Mouse (Mus musculus) layer of hippocampus, adult 2 months (tissue): ENCODE data around the gene Eif4a1. TPM values are rescaled to one million over a fixed set of nuclear protein-coding genes. Genes with fewer than 3 reads are reported as not detected.
A peak's percentile ranks its signal among the peaks of the same experiment; 100 is the strongest.

Experiments
- DNase-seq, 2 experiments: peaks; one replicate each; pipeline ENCODE4 v3.0.0; 2022; ENCODE audit warnings: low spot score in 2 of 2
- H3K27ac ChIP-seq: fragments of 200-600 bp; 2 replicates; pipeline ENCODE4 v1.8.1; 2022
- H3K4me3 ChIP-seq: fragments of 200-600 bp; 2 replicates; pipeline ENCODE4 v1.8.1; 2022; ENCODE audit warnings: mild to moderate bottlenecking
- CTCF ChIP-seq: fragments of 200-600 bp; conservative IDR thresholded peaks from 2 replicates; pipeline ENCODE4 v1.8.1; 2022; ENCODE audit warnings: antibody characterized with exemption, mild to moderate bottlenecking, moderate library complexity
- total RNA-seq, 2 experiments: library from RNA; stranded (reverse); gene quantifications; 2 replicates each; pipeline ENCODE4 v1.2.3; 2021

Eif4a1 gene
- total RNA-seq, 2 experiments from 2014 or later = 342 to 344 TPM

- H3K4me3 ChIP-seq = peak within 1 kb of the TSS; percentile 82
- DNase-seq = peak; percentile 97 to 98
- H3K27ac ChIP-seq = peak within 1 kb of the TSS; percentile 95
- TF ChIP-seq CTCF = no peak
Observed at GRCm38 (mm10) chr11:69681314-69682208, 9.3 kb upstream of the Eif4a1 start, which contains the start of gene Senp3. Gene Senp3 (minus strand): TSS chr11:69682084.

GRCm38 (mm10) chr11:69680136-69680855 lies 8.1 kb upstream of the Eif4a1 start:
- no peak for TF ChIP-seq CTCF

GRCm38 (mm10) chr11:69679144-69679543 lies 6.9 kb upstream of the Eif4a1 start:
- TF ChIP-seq CTCF = no peak
- Histone ChIP-seq H3K27ac (no peak overlapping the region), H3K4me3 (no peak overlapping the region)
- DNase-seq = no peak

More at GRCm38 (mm10) chr11:69680136-69680855, 8.1 kb upstream of the Eif4a1 start:
- no peak for DNase-seq
- no peak overlapping the region for H3K27ac ChIP-seq
- H3K4me3 ChIP-seq = peak overlapping the region; percentile 82; the same call in 1 of the 2 replicates

GRCm38 (mm10) chr11:69671726-69672124 lies 498 bp downstream of the Eif4a1 start:
- Histone ChIP-seq H3K4me3 (peak overlapping the region; percentile 94), H3K27ac (peak overlapping the region; percentile 100)
- peak; percentile 28; the same call in 1 of the 2 replicates for TF ChIP-seq CTCF
- no peak for DNase-seq

- H3K4me3 ChIP-seq = peak overlapping the region; percentile 94
- DNase-seq = peak; percentile 94 to 96
- no peak for TF ChIP-seq CTCF
- H3K27ac ChIP-seq = peak overlapping the region; percentile 100
Observed at GRCm38 (mm10) chr11:69670786-69671725, 1.2 kb downstream of the Eif4a1 start.

- no peak for TF ChIP-seq CTCF
- DNase-seq = no peak
- no peak overlapping the region for H3K27ac ChIP-seq
- H3K4me3 ChIP-seq = no peak overlapping the region
Observed at GRCm38 (mm10) chr11:69666665-69667005, 5.6 kb downstream of the Eif4a1 start.

GRCm38 (mm10) chr11:69665961-69666664 lies 6.1 kb downstream of the Eif4a1 start, which contains the start of gene Cd68:
Gene Cd68 (minus strand): TSS chr11:69666153.
- DNase-seq = peak; percentile 68 to 84
- no peak for TF ChIP-seq CTCF
- Histone ChIP-seq H3K4me3 (peak within 1 kb of the TSS; percentile 17), H3K27ac (peak within 1 kb of the TSS; percentile 65; the same call in 1 of the 2 replicates)

- no peak for TF ChIP-seq CTCF
- H3K27ac ChIP-seq = peak overlapping the region; percentile 65; the same call in 1 of the 2 replicates
- DNase-seq = no peak
- H3K4me3 ChIP-seq = peak overlapping the region; percentile 17
Observed at GRCm38 (mm10) chr11:69665457-69665960, 6.7 kb downstream of the Eif4a1 start.

- no peak overlapping the region for H3K4me3 ChIP-seq
- TF ChIP-seq CTCF = no peak
- H3K27ac ChIP-seq = no peak overlapping the region; the same call in 1 of the 2 replicates
- DNase-seq = no peak
Observed at GRCm38 (mm10) chr11:69664841-69665240, 7.4 kb downstream of the Eif4a1 start.

- H3K4me3 ChIP-seq = no peak overlapping the region
- no peak for DNase-seq
- no peak for TF ChIP-seq CTCF
- peak overlapping the region; percentile 100 for H3K27ac ChIP-seq
Observed at GRCm38 (mm10) chr11:69663795-69664194, 8.4 kb downstream of the Eif4a1 start.

GRCm38 (mm10) chr11:69662967-69663671 lies 9.1 kb downstream of the Eif4a1 start:
- no peak for DNase-seq
- peak overlapping the region; percentile 100 for H3K27ac ChIP-seq
- H3K4me3 ChIP-seq = peak overlapping the region; percentile 76
- TF ChIP-seq CTCF = no peak
